8 mouse cellular contexts compared by ENCODE assay signal in genomic region chr11:97664771-97665240, GRCm38 (mm10). TPM values are rescaled to one million over a fixed set of nuclear protein-coding genes. Genes with fewer than 3 reads are reported as not detected.
DNase-seq lines count a peak whose midpoint lies in the region; ATAC-seq and TF ChIP-seq lines count a peak whose summit lies in the region.

No protein-coding gene starts in this region.

- TF ChIP-seq CTCF in spleen, adult 2 months (IDR thresholded peaks at IDR 0.05; ENCODE audit: extremely low read depth, insufficient read depth, insufficient read length, insufficient replicate concordance): no peak

- no peak for ATAC-seq in forebrain, embryonic 13.5 days
- no peak for ATAC-seq in granulocyte monocyte progenitor cell, adult 5-6 weeks (replicated peaks; ENCODE audit: poor library complexity, severe bottlenecking)

- DNase-seq in spleen, adult 2 months (ENCODE audit: low read depth in 1 of 2, low spot score in 2 of 2): no peak
- no peak for DNase-seq in spleen, adult 18-20 months
- DNase-seq in kidney, postnatal 10 days: peak; percentile 50
- DNase-seq in naive thymus-derived CD4-positive, alpha-beta T cell, adult 2 months (ENCODE audit: low read depth): peak; percentile 64
- no peak for DNase-seq in left cerebral cortex, postnatal 25 days (ENCODE audit: low spot score in 2 of 2)
- no peak for DNase-seq in testis, postnatal 14 days (ENCODE audit: low spot score)

- WGBS in spleen, adult 2 months: 23% methylated on average over 6 of the region's 6 CpGs
- WGBS in forebrain, embryonic 13.5 days: 22% methylated on average over 6 of the region's 6 CpGs

- H3K27me3 ChIP-seq in spleen, adult 2 months (ENCODE audit: control insufficient read depth, insufficient read depth, low read length): no peaks in the 10 kb centered on the region
- peaks cover 22% of the 10 kb centered on the region for H3K27me3 ChIP-seq in forebrain, embryonic 13.5 days

- H3K4me1 ChIP-seq in spleen, adult 2 months (ENCODE audit: control insufficient read depth, insufficient read depth, insufficient read length): peaks cover 4% of the 10 kb centered on the region; the same call in 1 of the 2 replicates
- peaks cover 56% of the 10 kb centered on the region for H3K4me1 ChIP-seq in forebrain, embryonic 13.5 days

- no peak for TF ChIP-seq POLR2A in spleen, adult 2 months (IDR thresholded peaks at IDR 0.05; ENCODE audit: low read depth, low read length)

- no peak overlapping the region for H3K27ac ChIP-seq in spleen, adult 2 months (ENCODE audit: insufficient read depth, low read length)
- H3K27ac ChIP-seq in forebrain, embryonic 13.5 days: no peak overlapping the region; the same call in 1 of the 2 replicates

- H3K9ac ChIP-seq in forebrain, embryonic 13.5 days: peak overlapping the region; percentile 91

- H3K36me3 ChIP-seq in spleen, adult 2 months (ENCODE audit: control insufficient read depth, insufficient read depth, low read length): peaks cover 26% of the 10 kb centered on the region
- H3K36me3 ChIP-seq in forebrain, embryonic 13.5 days (ENCODE audit: poor library complexity, severe bottlenecking): peaks cover 44% of the 10 kb centered on the region

- peak overlapping the region; percentile 82 for H3K4me2 ChIP-seq in forebrain, embryonic 13.5 days

- no peaks in the 10 kb centered on the region for H3K9me3 ChIP-seq in forebrain, embryonic 13.5 days (replicated peaks)

- H3K4me3 ChIP-seq in spleen, adult 2 months (ENCODE audit: extremely low read depth, insufficient read depth, insufficient read length): peak overlapping the region; percentile 34; the same call in 1 of the 2 replicates
- peak overlapping the region; percentile 90 for H3K4me3 ChIP-seq in forebrain, embryonic 13.5 days

- intact Hi-C loops in left cerebral cortex, postnatal 25 days (cut with DNase I): loop anchor here (5.0 kb wide), 1 partner anchor 32 kb away; no protein-coding TSS in a partner anchor

RNA-seq across cellular contexts. Expression of gene Mllt6, which starts 1.6 kb away (rescaled TPM):
- 65.8 and 93.7 TPM in 2 replicates for polyA plus RNA-seq in spleen, adult 2 months (2012; rRNA removed)
- polyA plus RNA-seq in forebrain, embryonic 13.5 days (2015; fragmentation: Nextera tagmentation; extraction: Ambion mirVana): 3.2 and 3.5 TPM in 2 replicates
- total RNA-seq in left cerebral cortex, postnatal 25 days (2021): 100 to 1,000 TPM; 105 to 121 TPM
- total RNA-seq in granulocyte monocyte progenitor cell, adult 5-6 weeks (2014; fragmentation: Nextera tagmentation): 5.7 and 8.5 TPM in 2 replicates
- total RNA-seq in granulocyte monocyte progenitor cell, adult 5-6 weeks (2017): 4.9 and 6.5 TPM in 2 replicates

RNA-seq across cellular contexts. Expression of gene Cisd3, which starts 20.8 kb away (rescaled TPM):
- 17.3 and 18.5 TPM in 2 replicates for polyA plus RNA-seq in spleen, adult 2 months (2012; rRNA removed)
- polyA plus RNA-seq in forebrain, embryonic 13.5 days (2015; fragmentation: Nextera tagmentation; extraction: Ambion mirVana): 12.8 and 17.3 TPM in 2 replicates
- total RNA-seq in left cerebral cortex, postnatal 25 days (2021): 10 to 100 TPM; 46.5 to 48.8 TPM
- 48.1 and 62.9 TPM in 2 replicates for total RNA-seq in granulocyte monocyte progenitor cell, adult 5-6 weeks (2014; fragmentation: Nextera tagmentation)
- 0.82 and 6.5 TPM in 2 replicates for total RNA-seq in granulocyte monocyte progenitor cell, adult 5-6 weeks (2017)

RNA-seq across cellular contexts. Expression of gene Epop, which starts 35.3 kb away (rescaled TPM):
- polyA plus RNA-seq in spleen, adult 2 months (2012; rRNA removed): 3.9 and 7.8 TPM in 2 replicates
- polyA plus RNA-seq in forebrain, embryonic 13.5 days (2015; fragmentation: Nextera tagmentation; extraction: Ambion mirVana): 3.5 and 3.9 TPM in 2 replicates
- total RNA-seq in left cerebral cortex, postnatal 25 days (2021): 10 to 100 TPM; 77.4 to 92.2 TPM
- 7.5 and 8.1 TPM in 2 replicates for total RNA-seq in granulocyte monocyte progenitor cell, adult 5-6 weeks (2014; fragmentation: Nextera tagmentation)
- 1.6 and 2.5 TPM in 2 replicates for total RNA-seq in granulocyte monocyte progenitor cell, adult 5-6 weeks (2017)

RNA-seq across cellular contexts. Expression of gene Pcgf2, which starts 35.5 kb away (rescaled TPM):
- polyA plus RNA-seq in spleen, adult 2 months (2012; rRNA removed): 10.0 and 14.4 TPM in 2 replicates
- 21.5 and 22.9 TPM in 2 replicates for polyA plus RNA-seq in forebrain, embryonic 13.5 days (2015; fragmentation: Nextera tagmentation; extraction: Ambion mirVana)
- 10 to 100 TPM; 30.1 to 30.3 TPM for total RNA-seq in left cerebral cortex, postnatal 25 days (2021)
- total RNA-seq in granulocyte monocyte progenitor cell, adult 5-6 weeks (2014; fragmentation: Nextera tagmentation): 6.3 and 14.3 TPM in 2 replicates
- 1.8 and 2.8 TPM in 2 replicates for total RNA-seq in granulocyte monocyte progenitor cell, adult 5-6 weeks (2017)

RNA-seq across cellular contexts. Expression of gene Psmb3, which starts 38.4 kb away (rescaled TPM):
- polyA plus RNA-seq in spleen, adult 2 months (2012; rRNA removed): 151 and 203 TPM in 2 replicates
- polyA plus RNA-seq in forebrain, embryonic 13.5 days (2015; fragmentation: Nextera tagmentation; extraction: Ambion mirVana): 559 and 571 TPM in 2 replicates
- 100 to 1,000 TPM; 119 to 124 TPM for total RNA-seq in left cerebral cortex, postnatal 25 days (2021)
- total RNA-seq in granulocyte monocyte progenitor cell, adult 5-6 weeks (2014; fragmentation: Nextera tagmentation): 181 and 283 TPM in 2 replicates
- total RNA-seq in granulocyte monocyte progenitor cell, adult 5-6 weeks (2017): 168 and 196 TPM in 2 replicates

Comparison
In these comparisons a context has a peak if more than half of its experiments do, and no peak if none do; other contexts are left out.
1. DNase-seq: peak in kidney, postnatal 10 days (single experiment) and naive thymus-derived CD4-positive, alpha-beta T cell, adult 2 months (single experiment); none in spleen, adult 2 months (0 of 2), spleen, adult 18-20 months (0 of 2), left cerebral cortex, postnatal 25 days (0 of 2) and testis, postnatal 14 days (single experiment).
2. RNA of gene Mllt6, which starts 1.6 kb away (total RNA-seq): 105 to 121 TPM in left cerebral cortex, postnatal 25 days; 4.9 to 8.5 TPM in granulocyte monocyte progenitor cell, adult 5-6 weeks; every median in the first group is over 10 times any median in the second.
3. RNA of gene Epop, which starts 35.3 kb away (total RNA-seq): 77.4 to 92.2 TPM in left cerebral cortex, postnatal 25 days; 1.6 to 8.1 TPM in granulocyte monocyte progenitor cell, adult 5-6 weeks; every median in the first group is over 4 times any median in the second.